Mouse (Mus musculus) heart, embryonic 10.5 days (tissue): Measurements from ENCODE around the gene Hibadh. TPM values are rescaled to one million over a fixed set of nuclear protein-coding genes. Genes with fewer than 3 reads are reported as not detected.

ENCODE experiments used
- DNase-seq: peaks from one replicate; pipeline ENCODE4 v3.0.0-alpha.2; 2017; ENCODE audit warnings: low spot score
- H3K27ac ChIP-seq: fragments of 300-500 bp; sonication (generic); 2 replicates; pipeline ENCODE4 v1.5.1; 2016; ENCODE audit warnings: mild to moderate bottlenecking
- H3K27me3 ChIP-seq: fragments of 300-500 bp; sonication (generic); 2 replicates; pipeline ENCODE4 v1.6.1; 2016; ENCODE audit warnings: mild to moderate bottlenecking; ENCODE audit not compliant: poor library complexity, insufficient read depth, severe bottlenecking
- H3K36me3 ChIP-seq: fragments of 300-500 bp; sonication (generic); 2 replicates; pipeline ENCODE4 v1.6.1; 2016; ENCODE audit warnings: mild to moderate bottlenecking, moderate library complexity
- H3K4me1 ChIP-seq: fragments of 300-500 bp; sonication (generic); 2 replicates; pipeline ENCODE4 v1.6.1; 2016; ENCODE audit warnings: mild to moderate bottlenecking
- H3K4me3 ChIP-seq: fragments of 300-500 bp; sonication (generic); 2 replicates; pipeline ENCODE4 v1.5.1; 2016; ENCODE audit warnings: mild to moderate bottlenecking, moderate library complexity
- H3K9me3 ChIP-seq: fragments of 300-500 bp; sonication (generic); 2 replicates; pipeline ENCODE4 v1.6.1; 2016; ENCODE audit warnings: mild to moderate bottlenecking, moderate library complexity
- WGBS: fragments of 180-500 bp; shearing (Covaris S2); methylation state at CpG from one replicate; pipeline ENCODE4 v1.1.7; 2016; 5-methylcytosine and 5-hydroxymethylcytosine counted together
- polyA plus RNA-seq: library from polyadenylated mRNA; unstranded; fragments of >200 nt; fragmentation: Nextera tagmentation; extraction: Ambion mirVana; gene quantifications from 2 replicates; pipeline ENCODE4 v1.2.1, GENCODE M21; 2016

Gene Hibadh
- polyA plus RNA-seq, 1 experiment from 2014 or later = 121 TPM

- no peak for DNase-seq
- peaks cover 6% of the 10 kb centered on the region for H3K36me3 ChIP-seq
Observed at GRCm38 (mm10) chr6:52532144-52532492, 108.1 kb downstream of the Hibadh start.

GRCm38 (mm10) chr6:52531366-52532143 lies 108.6 kb downstream of the Hibadh start:
- Histone ChIP-seq H3K27me3 (peaks cover 8% of the 10 kb centered on the region), H3K4me3 (no peak overlapping the region), H3K4me1 (peaks cover 13% of the 10 kb centered on the region; the same call in 1 of the 2 replicates), H3K27ac (no peak overlapping the region), H3K36me3 (peaks cover under 1% of the 10 kb centered on the region), H3K9me3 (no peaks in the 10 kb centered on the region)
- WGBS = 61% methylated on average over 19 of the region's 19 CpGs
- no peak for DNase-seq

More at GRCm38 (mm10) chr6:52532144-52532492, 108.1 kb downstream of the Hibadh start:
- Histone ChIP-seq H3K4me3 (no peak overlapping the region), H3K27me3 (peaks cover 8% of the 10 kb centered on the region), H3K4me1 (peaks cover 13% of the 10 kb centered on the region; the same call in 1 of the 2 replicates), H3K27ac (no peak overlapping the region), H3K9me3 (peaks cover 4% of the 10 kb centered on the region; the same call in 1 of the 2 replicates)
- 58% methylated on average over 8 of the region's 8 CpGs for WGBS

GRCm38 (mm10) chr6:52530861-52531260 lies 109.3 kb downstream of the Hibadh start:
- Histone ChIP-seq H3K36me3 (no peaks in the 10 kb centered on the region), H3K4me3 (no peak overlapping the region), H3K4me1 (peaks cover 13% of the 10 kb centered on the region; the same call in 1 of the 2 replicates), H3K27me3 (peaks cover 8% of the 10 kb centered on the region), H3K9me3 (no peaks in the 10 kb centered on the region), H3K27ac (no peak overlapping the region)
- DNase-seq = no peak
- 71% methylated on average over 10 of the region's 10 CpGs for WGBS

GRCm38 (mm10) chr6:52524226-52524625 lies 116.0 kb downstream of the Hibadh start:
- H3K4me3 ChIP-seq = no peak overlapping the region
- DNase-seq = no peak
- 42% methylated on average over 2 of the region's 2 CpGs for WGBS
- H3K9me3 ChIP-seq = no peaks in the 10 kb centered on the region
- H3K36me3 ChIP-seq = no peaks in the 10 kb centered on the region
- no peaks in the 10 kb centered on the region; the same call in 1 of the 2 replicates for H3K27me3 ChIP-seq
- H3K27ac ChIP-seq = no peak overlapping the region
- H3K4me1 ChIP-seq = no peaks in the 10 kb centered on the region

GRCm38 (mm10) chr6:52518704-52519103 lies 121.5 kb downstream of the Hibadh start:
- no peaks in the 10 kb centered on the region for H3K9me3 ChIP-seq
- DNase-seq = no peak
- H3K27me3 ChIP-seq = no peaks in the 10 kb centered on the region; the same call in 1 of the 2 replicates
- no peak overlapping the region for H3K4me3 ChIP-seq
- H3K4me1 ChIP-seq = no peaks in the 10 kb centered on the region
- no peak overlapping the region for H3K27ac ChIP-seq
- 82% methylated on average over 10 of the region's 10 CpGs for WGBS
- H3K36me3 ChIP-seq = no peaks in the 10 kb centered on the region

- no peak overlapping the region for H3K27ac ChIP-seq
- H3K36me3 ChIP-seq = no peaks in the 10 kb centered on the region
- no peak overlapping the region for H3K4me3 ChIP-seq
- 83% methylated on average over 5 of the region's 5 CpGs for WGBS
- no peak for DNase-seq
- H3K4me1 ChIP-seq = no peaks in the 10 kb centered on the region
- H3K9me3 ChIP-seq = no peaks in the 10 kb centered on the region
- H3K27me3 ChIP-seq = no peaks in the 10 kb centered on the region
Observed at GRCm38 (mm10) chr6:52517272-52517671, 122.9 kb downstream of the Hibadh start.

- Histone ChIP-seq H3K36me3 (no peaks in the 10 kb centered on the region), H3K4me3 (no peak overlapping the region), H3K4me1 (no peaks in the 10 kb centered on the region), H3K9me3 (no peaks in the 10 kb centered on the region), H3K27me3 (no peaks in the 10 kb centered on the region), H3K27ac (no peak overlapping the region)
- WGBS = 17% methylated on average over 4 of the region's 4 CpGs
- no peak for DNase-seq
Observed at GRCm38 (mm10) chr6:52513876-52514405, 126.2 kb downstream of the Hibadh start.

- Histone ChIP-seq H3K9me3 (no peaks in the 10 kb centered on the region), H3K27ac (no peak overlapping the region), H3K27me3 (no peaks in the 10 kb centered on the region), H3K4me3 (no peak overlapping the region), H3K36me3 (no peaks in the 10 kb centered on the region), H3K4me1 (no peaks in the 10 kb centered on the region)
- no peak for DNase-seq
- WGBS = 90% methylated on average over 3 of the region's 3 CpGs
Observed at GRCm38 (mm10) chr6:52508789-52509188, 131.4 kb downstream of the Hibadh start.

GRCm38 (mm10) chr6:52507946-52508345 lies 132.2 kb downstream of the Hibadh start:
- Histone ChIP-seq H3K27me3 (no peaks in the 10 kb centered on the region), H3K27ac (no peak overlapping the region), H3K4me1 (no peaks in the 10 kb centered on the region), H3K36me3 (no peaks in the 10 kb centered on the region), H3K9me3 (no peaks in the 10 kb centered on the region), H3K4me3 (no peak overlapping the region)
- DNase-seq = no peak
- WGBS = 73% methylated on average over 7 of the region's 7 CpGs

GRCm38 (mm10) chr6:52507171-52507570 lies 133.0 kb downstream of the Hibadh start:
- no peaks in the 10 kb centered on the region for H3K36me3 ChIP-seq
- no peak overlapping the region for H3K27ac ChIP-seq
- H3K27me3 ChIP-seq = no peaks in the 10 kb centered on the region
- H3K4me3 ChIP-seq = no peak overlapping the region
- DNase-seq = no peak
- WGBS = 80% methylated on average over 5 of the region's 5 CpGs
- no peaks in the 10 kb centered on the region for H3K4me1 ChIP-seq
- H3K9me3 ChIP-seq = no peaks in the 10 kb centered on the region

- WGBS = 80% methylated on average over 9 of the region's 9 CpGs
- H3K4me1 ChIP-seq = no peaks in the 10 kb centered on the region
- DNase-seq = no peak
- no peak overlapping the region for H3K27ac ChIP-seq
- no peak overlapping the region for H3K4me3 ChIP-seq
- no peaks in the 10 kb centered on the region for H3K36me3 ChIP-seq
- no peaks in the 10 kb centered on the region for H3K9me3 ChIP-seq
- H3K27me3 ChIP-seq = no peaks in the 10 kb centered on the region
Observed at GRCm38 (mm10) chr6:52505777-52506755, 134.1 kb downstream of the Hibadh start.

GRCm38 (mm10) chr6:52504676-52505460 lies 135.3 kb downstream of the Hibadh start:
- 78% methylated on average over 8 of the region's 8 CpGs for WGBS
- H3K27ac ChIP-seq = no peak overlapping the region
- no peak for DNase-seq

More at GRCm38 (mm10) chr6:52504676-52505460, 135.3 kb downstream of the Hibadh start:
- no peaks in the 10 kb centered on the region for H3K27me3 ChIP-seq
- no peaks in the 10 kb centered on the region for H3K36me3 ChIP-seq
- no peak overlapping the region for H3K4me3 ChIP-seq
- no peaks in the 10 kb centered on the region for H3K9me3 ChIP-seq
- no peaks in the 10 kb centered on the region for H3K4me1 ChIP-seq
